Mouse (Mus musculus) embryonic facial prominence, embryonic 10.5 days (tissue): ENCODE measurements at regions not wholly inside any gene's neighbourhood (a gene's known extent, or its start where the extent isn't known, plus 50 kb on each side); places are given as distances from the start of the nearest gene placed in this dataset.

Source experiments
- DNase-seq: peaks from one replicate; pipeline ENCODE4 v3.0.0-alpha.2; 2017; ENCODE audit warnings: low spot score
- H3K27ac ChIP-seq: fragments of 300-500 bp; sonication (generic); replicated peaks from 2 replicates; pipeline ENCODE4 v1.5.1; 2016; ENCODE audit warnings: mild to moderate bottlenecking
- H3K27me3 ChIP-seq: fragments of 300-500 bp; sonication (generic); replicated peaks from 2 replicates; pipeline ENCODE4 v1.6.1; 2016; ENCODE audit warnings: low read depth, mild to moderate bottlenecking; ENCODE audit not compliant: poor library complexity, severe bottlenecking
- H3K36me3 ChIP-seq: fragments of 300-500 bp; sonication (generic); replicated peaks from 2 replicates; pipeline ENCODE4 v1.6.1; 2016; ENCODE audit warnings: mild to moderate bottlenecking, moderate library complexity
- H3K4me1 ChIP-seq: fragments of 300-500 bp; sonication (generic); 2 replicates; pipeline ENCODE4 v1.6.1; 2016
- H3K4me3 ChIP-seq: fragments of 300-500 bp; sonication (generic); 2 replicates; pipeline ENCODE4 v1.5.1; 2016; ENCODE audit warnings: mild to moderate bottlenecking, moderate library complexity
- H3K9me3 ChIP-seq: fragments of 300-500 bp; sonication (generic); 2 replicates; pipeline ENCODE4 v1.6.1; 2016; ENCODE audit warnings: mild to moderate bottlenecking
- WGBS: fragments of 180-500 bp; shearing (Covaris S2); methylation state at CpG from one replicate; pipeline ENCODE4 v1.1.7; 2016; 5-methylcytosine and 5-hydroxymethylcytosine counted together

DNA sequence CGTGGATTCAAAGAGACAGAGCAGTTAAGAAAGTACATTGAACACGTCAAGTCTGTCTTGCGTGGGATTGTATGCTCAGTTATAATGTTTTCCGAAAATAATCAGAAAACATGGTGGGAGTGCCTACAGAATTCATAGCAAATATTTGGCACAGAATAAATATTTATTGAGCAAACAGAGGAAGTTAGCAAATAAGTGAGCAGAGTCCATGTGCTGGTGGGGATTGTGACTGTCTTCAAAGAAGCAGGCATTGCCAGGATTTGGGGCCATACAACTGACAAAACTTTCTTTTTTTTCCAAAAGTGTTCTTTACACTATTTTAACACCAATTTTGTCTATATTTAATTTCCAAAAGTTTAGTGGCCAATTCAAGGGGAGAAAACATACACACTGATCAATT is 1729.8 kb downstream of the AI429214 start:
- H3K9me3 ChIP-seq = no peaks in the 10 kb centered on the region
- no peak overlapping the region for H3K4me3 ChIP-seq
- no peak for DNase-seq
- no peak overlapping the region for H3K27ac ChIP-seq
- no peaks in the 10 kb centered on the region for H3K27me3 ChIP-seq
- 93% methylated on average over 4 of the region's 4 CpGs for WGBS
- no peaks in the 10 kb centered on the region for H3K36me3 ChIP-seq
- H3K4me1 ChIP-seq = no peaks in the 10 kb centered on the region

DNA sequence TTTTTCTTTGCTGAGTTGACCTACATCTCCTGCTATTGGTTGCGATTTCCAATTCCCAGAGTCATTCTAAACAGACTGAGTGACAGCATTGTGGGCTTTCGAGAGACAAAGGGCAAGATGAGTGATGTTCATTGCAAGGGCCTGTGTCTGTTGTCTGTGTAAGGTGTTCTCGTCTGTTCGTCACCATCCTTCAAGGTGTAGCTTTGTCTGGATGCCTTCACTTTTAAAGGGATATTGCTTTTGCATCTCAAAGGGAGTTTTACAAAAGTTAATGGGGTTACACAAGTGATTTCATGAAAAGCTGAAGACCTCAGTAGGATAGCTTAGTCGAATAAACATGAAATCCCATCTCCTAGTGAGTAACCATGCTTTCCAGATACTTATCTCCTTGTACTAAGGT is 1731.9 kb downstream of the AI429214 start:
- DNase-seq = no peak
- Histone ChIP-seq H3K4me3 (no peak overlapping the region), H3K4me1 (no peaks in the 10 kb centered on the region), H3K9me3 (no peaks in the 10 kb centered on the region), H3K27me3 (no peaks in the 10 kb centered on the region), H3K27ac (no peak overlapping the region), H3K36me3 (no peaks in the 10 kb centered on the region)
- 88% methylated on average over 5 of the region's 5 CpGs for WGBS

DNA sequence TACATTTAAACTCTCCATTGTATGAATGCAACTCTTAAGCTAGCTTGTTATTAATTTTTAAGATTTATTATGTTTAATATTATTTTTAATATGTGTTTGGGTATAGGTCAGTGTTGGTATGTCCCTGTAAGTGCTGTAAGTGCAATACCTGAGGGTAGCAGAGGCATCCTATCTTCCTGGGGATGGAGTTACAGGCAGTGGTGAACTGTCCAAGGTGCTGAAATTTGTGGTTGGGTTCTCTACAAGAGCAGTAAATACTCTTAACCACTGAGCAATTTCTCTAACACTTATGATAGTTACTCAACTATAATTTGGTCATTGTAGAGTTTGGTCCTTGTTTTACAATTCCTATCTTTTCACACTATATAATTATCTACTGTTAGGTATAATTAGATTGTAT is 1753.7 kb downstream of the AI429214 start:
- Histone ChIP-seq H3K9me3 (0 out of 2 replicates have a peak, but pooled peaks cover 2% of the 10 kb centered on the region), H3K4me1 (no peaks in the 10 kb centered on the region), H3K27me3 (no peaks in the 10 kb centered on the region), H3K27ac (no peak overlapping the region), H3K4me3 (no peak overlapping the region), H3K36me3 (no peaks in the 10 kb centered on the region)
- DNase-seq = peak; percentile 46

DNA sequence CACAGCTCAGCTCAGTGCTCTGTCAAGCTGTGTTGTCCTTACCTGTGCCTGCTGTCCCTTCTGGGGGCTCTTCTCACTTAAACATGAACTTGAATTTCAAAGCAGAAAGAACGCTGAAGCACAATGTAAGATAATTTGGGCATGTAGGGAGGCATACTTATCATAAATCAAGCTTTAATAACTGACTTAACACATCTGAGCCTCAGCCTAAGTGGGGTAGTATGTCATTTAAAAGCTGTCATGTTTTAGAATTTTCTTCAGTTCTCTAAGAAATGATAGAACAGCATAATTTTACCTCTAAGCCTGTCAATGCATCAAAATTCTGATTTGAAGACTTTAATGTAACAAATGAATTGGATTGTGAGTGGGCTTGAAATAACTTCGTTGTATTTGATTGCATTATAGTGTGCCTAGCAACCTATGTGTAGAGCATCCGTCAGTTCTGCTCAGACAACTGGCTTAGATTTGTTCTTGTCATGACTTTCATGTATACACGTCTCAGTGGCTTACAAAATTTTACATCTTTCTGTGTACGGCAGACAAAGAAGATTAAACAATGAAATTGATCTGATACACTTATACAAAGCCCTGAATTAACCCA is 1773.3 kb downstream of the AI429214 start:
- H3K27me3 ChIP-seq = no peaks in the 10 kb centered on the region
- H3K4me3 ChIP-seq = no peak overlapping the region
- H3K9me3 ChIP-seq = no peaks in the 10 kb centered on the region
- WGBS = 87% methylated on average over 5 of the region's 5 CpGs
- no peaks in the 10 kb centered on the region for H3K4me1 ChIP-seq
- H3K36me3 ChIP-seq = no peaks in the 10 kb centered on the region
- no peak for DNase-seq
- H3K27ac ChIP-seq = no peak overlapping the region

DNA sequence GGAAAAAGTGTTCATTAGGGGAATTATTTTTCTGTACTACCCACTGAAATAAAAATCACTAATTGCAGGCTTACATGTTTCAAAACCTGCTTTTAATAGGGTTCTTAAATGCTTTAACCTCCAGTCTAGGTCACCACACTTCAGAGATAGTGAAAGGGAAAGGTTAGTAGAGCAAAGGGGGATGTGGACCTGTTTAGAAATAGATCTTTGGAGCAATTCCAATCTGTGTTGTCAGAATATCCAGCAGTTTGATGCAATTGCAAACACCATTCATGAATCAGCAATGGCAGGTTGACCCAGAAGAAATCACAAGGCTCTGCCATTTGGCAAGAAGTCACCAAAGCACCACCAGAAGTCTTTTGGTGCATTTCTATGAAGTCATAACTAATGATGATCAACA is 1819.1 kb downstream of the AI429214 start:
- H3K27ac ChIP-seq = no peak overlapping the region
- H3K4me3 ChIP-seq = no peak overlapping the region
- H3K27me3 ChIP-seq = no peaks in the 10 kb centered on the region
- DNase-seq = no peak
- no peaks in the 10 kb centered on the region for H3K36me3 ChIP-seq
- no peaks in the 10 kb centered on the region for H3K9me3 ChIP-seq
- no peaks in the 10 kb centered on the region for H3K4me1 ChIP-seq

DNA sequence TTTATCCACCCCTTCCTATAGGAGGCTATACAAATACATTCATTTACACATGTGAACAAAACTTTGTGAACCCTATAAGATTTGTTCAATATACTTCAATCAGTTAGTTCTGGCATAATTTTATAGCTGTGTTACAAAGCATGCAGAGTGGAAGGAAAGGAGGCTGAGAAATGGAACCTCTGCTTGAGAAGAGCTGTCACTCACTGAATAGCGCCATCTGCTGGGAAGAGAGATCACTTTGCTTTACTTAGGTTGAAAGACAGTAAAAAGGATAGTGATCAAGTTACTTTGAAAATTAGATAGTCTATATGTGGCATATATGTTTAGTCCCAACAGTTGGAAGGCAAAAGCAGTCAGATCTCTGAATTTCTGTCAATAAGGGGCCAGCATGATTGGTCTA is 1824.8 kb downstream of the AI429214 start:
- Histone ChIP-seq H3K4me1 (no peaks in the 10 kb centered on the region), H3K9me3 (no peaks in the 10 kb centered on the region), H3K27me3 (no peaks in the 10 kb centered on the region), H3K36me3 (no peaks in the 10 kb centered on the region), H3K27ac (no peak overlapping the region), H3K4me3 (no peak overlapping the region)
- 35% methylated on average over 1 of the region's 1 CpGs for WGBS
- peak; percentile 23 for DNase-seq

DNA sequence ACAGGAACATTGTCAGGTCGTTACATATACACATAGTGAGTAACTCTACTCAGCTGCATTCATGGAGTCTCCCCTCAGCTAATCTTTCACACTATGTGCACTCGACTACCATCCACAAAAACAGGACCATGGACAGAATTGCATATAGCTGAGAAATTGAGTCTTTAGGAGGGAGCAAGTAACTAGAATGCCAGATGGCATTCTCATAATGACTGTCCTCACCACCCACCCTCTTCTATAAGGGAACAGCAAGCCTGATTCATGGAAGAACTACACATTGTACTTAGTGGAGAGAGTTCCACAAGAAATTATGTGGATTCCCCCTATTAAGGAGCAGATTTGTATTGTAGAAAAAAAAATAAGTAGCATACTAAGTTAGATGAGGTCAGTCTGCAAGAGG is 1813.4 kb upstream of the Adam24 start:
- Histone ChIP-seq H3K27me3 (no peaks in the 10 kb centered on the region), H3K4me1 (no peaks in the 10 kb centered on the region), H3K9me3 (no peaks in the 10 kb centered on the region), H3K4me3 (no peak overlapping the region), H3K36me3 (no peaks in the 10 kb centered on the region), H3K27ac (no peak overlapping the region)
- WGBS = 72% methylated on average over 2 of the region's 2 CpGs
- DNase-seq = no peak

DNA sequence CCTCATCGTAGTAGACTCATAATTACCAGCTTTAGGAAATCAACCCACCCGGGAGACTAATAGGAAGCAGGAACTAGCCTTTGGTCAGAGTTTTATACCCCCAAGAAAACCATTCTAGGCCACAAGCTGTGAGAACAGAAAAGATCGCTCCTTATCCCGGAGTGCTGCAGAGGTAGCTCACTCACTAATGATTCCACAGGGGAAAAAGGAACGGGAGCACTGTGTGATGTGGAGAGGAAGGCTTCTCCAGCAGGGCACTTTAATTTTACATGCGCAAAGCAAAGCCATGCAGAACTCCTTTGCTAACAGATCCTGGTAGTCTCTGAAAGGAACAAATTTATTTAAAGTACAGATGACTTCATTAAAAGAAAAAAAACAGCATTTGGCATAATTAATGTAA is 1807.5 kb upstream of the Adam24 start:
- H3K9me3 ChIP-seq = no peaks in the 10 kb centered on the region
- no peak overlapping the region for H3K27ac ChIP-seq
- no peaks in the 10 kb centered on the region for H3K36me3 ChIP-seq
- WGBS = 52% methylated on average over 6 of the region's 6 CpGs
- H3K27me3 ChIP-seq = no peaks in the 10 kb centered on the region
- DNase-seq = no peak
- no peaks in the 10 kb centered on the region for H3K4me1 ChIP-seq
- no peak overlapping the region for H3K4me3 ChIP-seq
